Mouse (Mus musculus) thymus, postnatal 25 days (tissue): ENCODE data around the gene Lta.

ENCODE experiments used
- DNase-seq: peaks from one replicate; pipeline ENCODE4 v3.0.0; 2022

The Lta gene

DNA sequence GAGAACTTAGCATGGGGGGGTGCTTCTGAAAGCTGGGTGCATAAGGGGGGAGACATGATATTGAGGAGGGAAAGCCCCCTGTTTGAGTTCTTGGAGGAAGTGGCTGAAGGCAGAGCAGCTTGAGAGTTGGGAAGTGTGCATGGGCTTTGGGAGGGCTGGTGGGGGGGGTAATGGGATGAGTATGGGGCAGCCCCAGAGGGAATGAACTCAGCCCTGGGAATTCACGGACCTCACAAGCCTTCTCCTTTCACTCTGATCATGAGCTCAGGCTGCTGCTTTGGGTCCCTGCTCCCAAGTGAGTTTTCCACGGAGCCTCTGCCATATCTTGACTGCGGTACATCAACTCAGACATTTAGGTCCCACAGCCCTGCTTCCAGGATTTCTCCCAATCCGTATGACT is 2.7 kb downstream of the Lta start:
- no peak for DNase-seq

DNA sequence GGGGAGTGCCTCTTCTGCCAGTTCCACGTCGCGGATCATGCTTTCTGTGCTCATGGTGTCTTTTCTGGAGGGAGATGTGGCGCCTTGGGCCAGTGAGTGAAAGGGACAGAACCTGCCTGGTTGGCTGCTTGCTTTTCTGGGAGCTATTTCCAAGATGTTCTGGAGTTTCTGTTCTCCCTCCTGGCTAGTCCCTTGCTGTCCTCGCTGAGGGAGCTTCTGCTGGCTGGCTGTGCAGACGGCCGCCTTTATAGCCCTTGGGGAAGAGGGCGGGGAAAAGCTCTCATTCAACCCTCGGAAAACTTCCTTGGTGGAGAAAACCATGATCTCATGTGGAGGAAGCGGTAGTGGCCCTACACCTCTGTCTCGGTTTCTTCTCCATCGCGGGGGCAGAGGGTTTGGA is 3.4 kb downstream of the Lta start, which contains the start of gene Tnf:
TSS of gene Tnf (minus strand) at position 221 of the 400 bp plus-strand sequence.
- DNase-seq = peak; percentile 79

DNA sequence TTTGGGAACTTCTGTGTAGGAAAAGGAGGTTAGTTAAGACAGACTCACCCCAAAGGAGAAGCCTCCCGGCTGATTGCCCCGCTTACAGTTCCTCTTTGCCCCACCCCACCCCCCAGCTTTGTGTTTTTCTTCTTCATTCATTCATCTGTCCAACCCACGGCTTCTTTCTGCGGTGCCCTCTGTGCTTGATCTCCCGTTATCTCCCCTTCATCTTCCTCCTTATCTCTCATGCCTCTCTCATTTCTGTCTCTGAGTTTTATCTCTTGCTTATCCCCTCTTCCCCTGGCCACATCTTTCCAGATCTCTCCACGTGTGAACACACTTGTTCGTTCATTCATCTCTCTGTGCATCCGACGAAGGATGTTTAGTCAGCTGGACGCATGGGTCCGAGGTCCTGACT is 4.0 kb downstream of the Lta start:
- no peak for DNase-seq

DNA sequence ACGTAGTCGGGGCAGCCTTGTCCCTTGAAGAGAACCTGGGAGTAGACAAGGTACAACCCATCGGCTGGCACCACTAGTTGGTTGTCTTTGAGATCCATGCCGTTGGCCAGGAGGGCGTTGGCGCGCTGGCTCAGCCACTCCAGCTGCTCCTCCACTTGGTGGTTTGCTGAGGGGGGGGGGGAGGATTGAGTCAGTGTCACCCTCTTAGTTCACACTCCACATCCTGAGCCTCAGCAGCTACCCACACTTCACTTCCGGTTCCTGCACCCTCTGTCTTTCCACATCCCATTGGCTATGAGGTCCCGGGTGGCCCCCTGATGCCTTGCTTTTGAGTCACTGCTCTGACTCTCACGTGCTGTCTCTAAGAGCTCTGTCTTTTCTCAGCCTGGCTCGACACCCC is 4.8 kb downstream of the Lta start:
- peak; percentile 82 for DNase-seq

DNA sequence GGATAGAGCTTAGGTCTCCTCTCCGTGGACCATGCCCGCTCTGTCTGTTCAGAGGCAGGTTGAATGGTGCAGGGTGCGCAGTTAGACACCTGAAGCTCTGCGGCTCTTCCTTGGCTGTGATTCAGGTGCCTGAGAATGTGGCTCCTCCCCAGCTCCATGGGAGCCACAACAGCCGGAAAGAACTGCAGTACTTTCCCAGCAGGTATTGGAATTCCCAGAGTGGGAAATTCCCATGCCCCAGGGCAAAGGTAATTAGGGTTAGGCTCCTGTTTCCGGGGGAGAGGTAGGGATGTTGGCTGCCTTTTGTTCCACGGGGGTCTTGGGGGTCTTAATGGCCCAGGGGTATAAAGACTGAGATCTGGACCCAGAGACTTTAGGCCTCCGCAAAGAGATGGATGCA is 6.2 kb downstream of the Lta start:
- no peak for DNase-seq

DNA sequence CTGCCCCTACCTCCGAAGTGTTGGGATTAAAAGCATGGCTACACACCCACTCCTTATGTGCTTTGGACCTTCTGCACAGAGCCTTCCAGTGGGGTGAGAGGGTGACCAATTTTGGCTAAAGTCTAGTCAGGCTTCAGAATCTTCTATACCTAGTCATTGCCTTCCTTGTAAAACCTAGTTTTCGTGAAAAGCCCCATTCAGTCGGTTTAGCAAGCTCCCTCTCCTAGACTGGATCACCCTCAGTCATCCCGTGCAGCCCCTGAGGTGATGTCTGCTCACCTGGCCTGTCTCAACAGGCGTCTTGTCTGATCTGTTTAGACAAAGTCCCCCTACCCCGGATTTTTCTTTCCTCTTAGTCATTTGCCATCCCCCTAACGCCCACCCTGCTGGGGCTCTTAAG is 7.1 kb downstream of the Lta start:
- DNase-seq = no peak

DNA sequence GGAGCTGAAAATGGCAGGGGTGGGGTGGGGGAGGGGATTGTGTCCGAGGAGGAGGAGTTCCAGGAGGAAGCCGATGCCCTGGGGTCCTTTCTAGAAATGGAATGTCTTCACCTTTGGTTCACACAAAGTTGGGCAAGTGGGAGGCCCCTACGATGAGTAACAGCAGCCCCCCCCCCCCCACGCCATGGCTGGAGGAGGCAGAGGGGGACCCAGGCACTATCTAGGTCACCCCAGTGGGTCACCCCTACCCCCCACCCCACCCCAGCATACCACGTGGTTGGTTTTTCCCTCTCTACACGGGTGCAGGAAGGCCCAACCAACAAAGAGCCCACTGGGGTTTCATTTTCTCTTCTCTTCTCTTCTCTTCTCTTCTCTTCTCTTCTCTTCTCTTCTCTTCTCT is 8.0 kb downstream of the Lta start:
- DNase-seq = no peak

DNA sequence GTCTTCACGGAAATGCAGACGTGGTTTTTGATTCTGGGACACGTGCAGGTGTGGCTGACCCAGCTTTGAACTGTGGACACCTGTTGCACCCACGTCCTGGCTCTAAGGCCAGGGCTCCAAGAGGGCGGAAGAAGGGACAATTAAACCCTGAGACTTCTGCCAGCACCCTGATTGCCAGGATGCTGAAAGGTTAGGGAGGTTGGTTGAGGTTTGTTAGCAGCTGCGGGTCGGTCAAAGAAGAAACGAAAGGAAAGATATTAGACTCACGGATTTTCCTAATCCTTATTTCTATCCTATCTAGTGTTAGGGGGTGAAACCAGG is 8.9 kb downstream of the Lta start:
- DNase-seq = peak; percentile 56

DNA sequence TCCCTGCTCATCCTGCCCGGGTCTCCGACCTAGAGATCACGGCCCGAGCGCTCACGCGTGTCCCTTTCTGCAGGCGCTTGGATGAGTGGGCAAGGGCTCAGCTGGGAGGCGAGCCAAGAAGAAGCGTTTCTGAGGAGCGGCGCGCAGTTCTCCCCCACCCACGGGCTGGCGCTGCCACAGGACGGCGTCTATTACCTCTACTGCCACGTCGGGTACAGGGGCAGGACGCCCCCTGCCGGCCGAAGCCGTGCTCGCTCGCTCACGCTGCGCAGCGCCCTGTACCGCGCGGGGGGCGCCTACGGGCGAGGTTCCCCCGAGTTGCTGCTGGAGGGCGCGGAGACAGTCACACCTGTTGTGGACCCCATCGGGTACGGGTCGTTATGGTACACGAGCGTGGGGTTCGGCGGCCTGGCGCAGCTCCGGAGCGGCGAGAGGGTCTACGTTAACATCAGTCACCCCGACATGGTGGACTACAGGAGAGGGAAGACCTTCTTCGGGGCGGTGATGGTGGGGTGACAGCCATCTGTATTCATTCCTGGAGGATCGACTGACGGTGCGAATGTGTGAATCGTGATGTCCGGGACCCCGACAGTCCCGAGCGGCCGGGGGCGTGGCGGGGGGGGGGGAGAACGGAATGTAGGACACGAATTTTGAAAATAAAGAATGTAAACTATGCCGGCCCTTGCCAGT is 9.4 kb downstream of the Lta start:
- peak; percentile 98 for DNase-seq

DNA sequence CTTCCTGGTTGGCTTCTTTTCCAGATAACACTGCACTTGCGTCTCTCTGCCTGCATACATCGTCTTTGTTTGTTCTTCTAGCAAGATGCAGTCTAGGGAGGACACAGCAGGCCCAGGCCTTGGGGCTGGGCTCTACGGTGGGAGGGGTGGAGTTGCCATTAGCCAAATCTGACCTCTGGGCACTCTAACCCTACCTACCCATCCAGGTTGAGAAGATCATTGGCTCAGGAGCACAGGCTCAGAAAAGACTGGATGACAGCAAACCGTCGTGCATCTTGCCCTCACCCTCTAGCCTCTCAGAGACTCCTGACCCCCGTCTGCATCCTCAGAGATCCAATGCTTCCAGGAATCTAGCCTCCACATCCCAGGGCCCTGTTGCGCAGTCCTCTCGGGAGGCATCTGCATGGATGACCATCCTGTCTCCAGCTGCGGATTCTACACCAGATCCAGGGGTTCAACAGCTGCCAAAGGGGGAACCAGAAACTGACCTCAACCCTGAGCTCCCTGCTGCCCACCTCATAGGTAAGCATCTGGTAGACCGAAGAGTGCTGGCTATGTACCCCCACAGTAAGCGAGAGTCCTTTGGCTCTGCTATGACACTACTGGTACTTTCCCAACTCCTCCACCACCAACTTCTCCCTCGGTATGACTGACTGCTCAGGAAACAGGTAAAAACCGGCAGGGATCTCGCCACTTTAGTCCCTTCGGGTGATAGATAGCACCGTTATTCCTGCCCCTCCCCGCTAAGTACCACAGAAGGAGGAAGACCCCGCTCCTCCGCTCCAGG is 10.1 kb downstream of the Lta start:
- no peak for DNase-seq

DNA sequence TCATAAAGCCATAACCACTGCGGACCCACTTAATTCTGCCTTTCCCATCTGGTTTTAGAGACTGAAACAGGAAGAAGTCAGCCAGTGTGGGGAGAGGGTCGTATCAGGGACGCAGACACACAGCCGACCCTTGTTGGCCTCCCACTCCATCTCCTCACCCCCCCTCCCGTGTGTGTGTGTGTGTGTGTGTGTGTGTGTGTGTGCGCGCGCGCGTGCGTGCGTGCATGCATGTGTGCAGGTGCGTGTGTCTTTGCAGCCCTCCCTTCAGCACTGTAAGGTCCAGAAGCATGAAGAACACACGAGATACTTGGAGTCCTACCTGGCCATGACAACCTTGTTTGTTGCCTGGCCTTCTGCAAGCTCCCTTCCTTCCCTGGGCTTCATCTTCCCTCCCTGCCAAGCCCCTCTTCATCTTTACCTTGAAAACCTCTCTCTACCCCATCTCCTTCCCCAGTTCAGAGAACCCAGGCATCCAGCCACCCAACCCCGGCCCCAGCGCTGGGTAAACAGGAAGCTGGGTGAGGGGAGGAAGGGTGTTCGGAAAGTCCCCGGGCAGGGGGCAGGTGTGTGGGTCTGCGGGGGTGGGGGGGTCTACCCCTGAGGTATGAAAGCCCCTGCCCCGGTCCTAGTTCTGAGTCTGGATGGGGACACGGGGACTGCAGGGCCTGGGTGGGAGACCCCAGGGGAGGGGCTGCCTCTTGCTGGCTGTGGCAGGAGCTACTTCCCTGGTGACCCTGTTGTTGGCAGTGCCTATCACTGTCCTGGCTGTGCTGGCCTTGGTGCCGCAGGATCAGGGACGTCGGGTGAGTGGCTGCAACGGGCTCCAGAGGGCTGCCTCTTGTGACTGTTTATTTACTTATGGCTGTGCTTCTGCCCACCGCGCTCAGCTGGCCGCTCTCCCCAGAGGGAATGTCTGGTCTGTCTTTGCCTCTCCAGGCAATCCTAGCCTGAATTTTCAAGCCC is 11.0 kb downstream of the Lta start, which contains the start of gene Ltb:
TSS of gene Ltb (plus strand) at position 559 of the 963 bp plus-strand sequence.
- peak; percentile 93 for DNase-seq

DNA sequence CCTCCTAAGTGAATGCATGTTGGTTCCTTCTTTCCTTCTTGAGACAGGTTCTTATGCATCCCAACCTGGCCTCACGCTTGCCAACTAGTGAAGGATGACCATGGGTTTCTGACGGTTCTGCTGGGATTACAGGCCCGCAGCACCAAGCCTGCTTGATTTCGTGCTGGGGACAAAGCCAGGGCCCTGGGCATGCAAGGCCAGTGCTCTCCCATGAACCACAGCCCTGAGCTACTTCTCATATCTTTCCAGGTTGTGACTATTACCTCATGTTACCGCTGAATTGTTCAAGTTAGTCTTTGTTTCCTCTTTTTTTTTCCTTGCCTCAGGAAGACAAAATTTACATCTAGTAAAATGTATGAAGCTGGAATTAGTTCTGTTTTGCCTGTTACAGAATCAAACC is 12.2 kb downstream of the Lta start:
- DNase-seq = no peak

DNA sequence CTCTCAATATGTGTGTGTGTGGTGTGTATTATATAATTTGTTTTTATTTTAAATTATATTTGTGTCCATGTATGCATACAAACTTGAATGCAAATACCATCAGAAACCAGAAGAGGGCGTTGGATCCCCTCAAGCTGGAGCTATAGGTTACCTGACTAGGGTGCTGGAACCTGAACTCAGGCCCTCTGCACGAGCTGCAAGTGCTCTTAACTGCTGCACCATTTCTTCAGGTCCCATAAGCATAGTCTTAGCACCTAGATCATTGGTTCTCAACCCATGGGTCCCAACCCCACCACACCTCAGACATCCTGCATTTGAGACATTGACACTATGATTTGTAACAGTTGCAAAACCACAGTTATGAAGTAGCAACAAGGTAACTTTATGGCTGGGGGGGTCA is 13.4 kb downstream of the Lta start:
- no peak for DNase-seq

DNA sequence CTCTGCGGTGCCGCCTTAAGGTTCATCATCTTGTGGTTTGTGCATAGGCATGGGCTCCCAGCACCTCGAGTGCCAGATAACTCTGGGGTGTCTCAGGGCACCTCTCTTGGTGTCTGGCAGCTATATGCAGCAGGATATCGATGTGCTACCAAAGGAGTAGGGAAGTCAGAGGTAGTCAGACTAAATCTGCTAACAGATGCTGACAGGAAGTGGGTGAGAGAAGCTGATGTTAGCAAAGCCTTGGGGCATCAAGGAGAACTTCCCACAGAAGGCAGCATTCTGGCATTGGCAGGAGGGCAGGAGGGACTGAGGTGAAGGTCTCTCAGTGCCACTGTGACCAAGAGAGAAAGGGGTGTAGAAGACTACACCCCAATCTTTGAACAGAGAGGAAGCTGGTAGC is 15.1 kb downstream of the Lta start:
- DNase-seq = peak; percentile 70

DNA sequence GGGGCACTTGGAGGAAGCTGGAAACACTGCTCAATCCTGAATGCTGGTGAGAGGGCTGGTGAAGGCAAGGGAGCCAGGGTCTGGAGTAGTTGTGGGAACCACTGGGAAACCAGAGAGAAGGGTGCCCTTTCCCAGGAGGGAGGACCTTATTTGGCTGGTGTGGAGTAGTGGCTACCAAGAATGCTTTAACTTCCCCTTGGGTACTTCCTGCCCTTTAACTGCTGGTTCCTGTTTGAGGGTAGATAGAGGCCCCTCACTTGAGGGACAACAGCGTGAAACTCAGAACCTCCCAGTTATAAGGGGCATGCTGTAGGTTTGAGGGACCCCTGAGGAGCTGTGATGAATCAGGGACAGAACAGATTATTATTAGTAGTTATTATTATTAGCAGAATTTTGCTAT is 16.0 kb downstream of the Lta start:
- DNase-seq = no peak

DNA sequence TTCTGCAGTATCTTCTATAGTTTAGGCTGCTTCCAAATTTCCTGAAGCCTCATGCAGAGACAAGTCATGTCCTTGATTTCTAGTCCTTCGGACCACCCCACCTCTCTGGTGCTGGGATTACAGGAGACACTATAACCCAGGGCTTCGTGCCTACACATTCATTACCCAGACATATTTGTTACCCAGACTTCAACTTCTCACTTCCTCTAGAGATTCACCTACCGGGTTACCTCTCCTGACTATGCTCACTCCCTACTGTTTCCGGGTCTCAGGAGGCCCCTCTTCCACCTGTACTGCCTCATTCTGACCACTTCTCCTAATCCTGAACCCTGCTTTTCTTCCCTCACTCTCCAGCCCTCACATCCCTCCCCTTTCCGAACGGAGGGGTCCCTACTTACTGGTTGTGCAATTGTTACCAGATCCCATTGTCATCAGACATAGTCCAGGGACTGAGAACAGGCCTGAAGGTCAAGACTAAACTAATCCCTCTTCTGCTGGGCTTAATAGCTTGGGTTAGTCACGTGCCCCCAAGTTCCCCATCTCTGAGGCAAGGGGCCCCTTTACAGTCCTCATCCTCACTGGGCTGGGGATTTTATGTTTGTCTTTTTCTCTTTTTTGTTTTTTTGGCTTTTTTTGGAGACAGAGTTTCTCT is 17.1 kb downstream of the Lta start, which contains the start of gene Lst1:
TSS of gene Lst1 (minus strand) at position 481 of the 652 bp plus-strand sequence.
- DNase-seq = no peak

DNA sequence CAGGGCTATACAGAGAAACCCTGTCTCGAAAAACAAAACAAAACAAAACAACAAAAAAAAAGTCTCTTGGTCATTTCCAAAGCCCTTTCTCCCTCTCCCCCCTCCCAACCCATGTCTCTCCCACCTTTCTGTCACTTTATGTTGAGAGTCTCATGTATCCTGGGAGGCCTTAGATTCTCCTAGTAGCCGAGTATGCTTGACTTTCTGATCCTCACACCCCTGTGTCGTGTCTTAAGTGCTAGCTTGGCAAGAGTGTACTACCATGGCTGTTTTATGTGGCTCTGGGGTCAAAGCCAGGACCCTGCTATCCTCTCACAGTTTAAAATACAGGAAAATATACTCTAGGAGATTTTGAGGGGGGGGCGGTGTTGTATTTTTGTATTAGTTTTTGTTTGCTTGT is 17.8 kb downstream of the Lta start:
- no peak for DNase-seq

DNA sequence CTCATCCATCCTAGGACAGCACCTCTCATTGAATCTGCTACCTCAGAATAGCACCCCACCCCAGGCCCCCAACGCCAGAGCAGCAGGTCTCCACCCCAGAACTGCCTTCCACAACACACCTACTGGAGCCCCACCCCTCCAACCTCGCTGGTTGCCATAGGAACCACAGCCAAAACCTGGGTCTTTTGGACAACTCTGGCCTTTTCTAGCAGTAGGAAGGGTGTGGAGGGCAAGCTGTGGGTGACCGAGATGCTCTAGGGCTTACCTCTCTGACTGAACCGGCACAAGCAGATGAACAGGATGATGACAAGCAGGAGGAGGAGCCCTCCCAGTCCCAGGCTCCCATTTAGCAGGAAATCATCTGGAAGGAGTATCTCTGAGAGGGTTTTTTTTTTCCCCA is 18.5 kb downstream of the Lta start:
- peak; percentile 79 for DNase-seq

DNA sequence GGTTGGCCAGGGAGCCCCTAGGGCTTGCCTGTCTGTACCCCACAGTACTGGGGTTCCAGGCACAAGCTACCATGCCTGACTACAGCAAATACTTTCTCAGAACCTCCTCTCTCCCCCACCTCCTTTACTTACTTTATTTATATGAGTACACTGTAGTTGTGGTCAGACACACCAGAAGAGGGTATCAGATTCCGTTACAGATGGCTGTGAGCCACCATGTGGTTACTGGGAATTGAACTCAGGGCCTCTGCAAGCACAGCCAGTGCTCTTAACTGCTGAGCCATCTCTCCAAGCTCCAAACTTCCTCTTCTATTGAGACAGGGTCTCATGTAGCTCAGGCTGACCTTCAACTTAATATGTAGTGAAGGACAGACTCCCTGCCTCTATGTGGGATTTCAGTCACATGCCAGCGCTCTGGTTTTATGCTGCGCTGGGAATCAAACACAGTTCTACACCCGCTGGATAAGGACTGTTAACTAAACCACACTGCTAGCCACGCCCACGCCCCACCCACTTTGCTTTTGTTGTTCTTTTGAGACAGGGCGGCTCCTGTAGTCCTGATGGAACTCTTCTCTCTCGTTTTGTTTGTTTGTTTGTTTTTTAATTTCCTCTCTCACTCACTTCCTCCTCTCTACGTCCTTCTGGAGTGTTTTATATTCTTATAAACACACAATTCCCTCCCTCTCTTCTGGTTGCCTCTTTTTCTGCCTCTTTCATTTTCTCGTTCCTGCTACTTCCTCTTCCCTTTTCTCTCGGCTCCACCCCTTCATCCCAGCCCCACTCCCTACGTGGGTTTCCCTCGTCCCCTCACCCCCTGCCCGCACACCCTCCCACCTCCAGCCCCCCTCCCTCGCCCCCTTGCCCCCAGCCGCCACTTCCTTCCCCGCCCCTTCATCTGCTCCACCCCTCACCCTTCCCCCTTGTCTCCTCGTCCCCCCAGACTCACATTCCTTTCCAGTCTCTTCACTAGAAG is 19.2 kb downstream of the Lta start:
- peak; percentile 90 for DNase-seq

DNA sequence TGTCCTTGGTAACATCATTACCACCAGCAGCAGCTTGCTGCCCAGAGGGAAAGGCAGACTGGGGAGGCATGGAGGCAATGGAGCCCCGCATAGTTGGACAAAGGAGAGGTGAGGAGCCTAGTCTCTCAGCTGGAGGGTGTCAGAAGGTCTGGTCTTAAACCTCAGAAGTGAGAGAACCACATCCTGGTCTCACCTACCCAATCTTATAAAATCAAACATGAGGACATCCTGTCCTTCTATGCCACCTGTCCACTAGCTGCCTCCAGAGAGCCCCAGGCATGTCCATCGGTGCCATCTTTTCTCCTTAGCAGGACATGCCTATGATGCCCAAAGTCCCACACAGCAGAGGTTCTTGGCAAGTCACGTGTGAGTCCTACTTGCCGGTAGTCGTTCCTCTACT is 25.1 kb downstream of the Lta start:
- no peak for DNase-seq

DNA sequence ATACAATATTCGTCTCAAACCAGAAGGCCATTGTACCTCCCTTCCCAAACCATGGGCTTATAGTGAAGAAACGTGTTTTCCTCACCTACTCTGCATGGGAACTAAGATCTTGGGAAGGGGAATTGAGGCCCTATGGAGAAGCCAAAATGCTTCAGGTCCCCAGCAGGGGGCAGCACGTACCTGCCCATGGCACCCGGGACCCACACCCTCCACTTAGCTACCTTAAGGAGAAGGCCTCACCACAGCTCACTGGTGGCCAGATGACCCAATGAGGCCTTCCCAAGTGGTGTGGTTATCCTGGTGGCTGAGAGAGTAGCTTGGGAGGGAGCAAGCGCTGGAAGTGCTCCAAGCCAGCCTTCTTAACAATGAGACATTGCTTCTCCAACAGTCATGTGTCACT is 26.6 kb downstream of the Lta start:
- DNase-seq = peak; percentile 87

DNA sequence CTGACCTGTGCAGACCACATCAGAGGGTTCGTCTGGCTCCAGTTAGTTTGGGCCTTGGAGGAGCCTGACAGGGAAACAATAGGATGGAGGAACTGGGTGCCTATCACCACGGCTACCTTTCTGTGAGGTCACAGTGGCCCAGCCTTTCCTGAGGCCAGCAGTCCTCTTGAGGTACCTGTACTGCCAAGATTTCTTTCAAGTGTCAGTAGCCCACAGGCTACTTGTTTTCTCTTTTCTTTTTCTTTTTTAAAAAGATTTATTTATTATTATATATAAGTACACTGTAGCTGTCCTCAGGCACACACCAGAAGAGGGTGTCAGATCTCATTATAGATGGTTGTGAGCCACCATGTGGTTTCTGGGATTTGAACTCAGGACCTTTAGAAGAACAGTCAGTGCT is 29.2 kb downstream of the Lta start, which contains the start of gene Aif1:
TSS of gene Aif1 (minus strand) at position 101 of the 400 bp plus-strand sequence.
- no peak for DNase-seq
